18 mouse cellular contexts compared by ENCODE assay signal in genomic region chr13:48161339-48161738, GRCm38 (mm10).
A peak's percentile ranks its signal among the peaks of the same experiment; 100 is the strongest.
DNase-seq lines count a peak whose midpoint lies in the region; ATAC-seq and TF ChIP-seq lines count a peak whose summit lies in the region.
"Had no signal": no experiment of that assay in that cellular context is flagged by ENCODE, and none has a peak within 500 bp of the region (broad histone marks: within the 10 kb centered on the region; RNA-seq: fewer than 3 reads in every experiment).

No protein-coding gene starts in this region.

- 0 out of 2 replicates have a peak overlapping the region, but pooled peaks have one; percentile 13 for H3K9ac ChIP-seq in forebrain, embryonic 14.5 days (ENCODE audit: low read length)
- no peak overlapping the region; the same call in 1 of the 2 replicates for H3K9ac ChIP-seq in hindbrain, embryonic 16.5 days (ENCODE audit: low read depth, low read length)
- peak overlapping the region; percentile 39; the same call in 1 of the 2 replicates for H3K9ac ChIP-seq in midbrain, postnatal 0 days (replicated peaks; ENCODE audit: low read length, poor library complexity, severe bottlenecking)
- H3K9ac ChIP-seq in kidney, embryonic 16.5 days (replicated peaks; ENCODE audit: low read length), result no peak overlapping the region
- H3K9ac ChIP-seq: heart, embryonic 12.5 days; limb, embryonic 12.5 days had no signal

- WGBS in forebrain, embryonic 14.5 days, result 5% methylated on average over 9 of the region's 9 CpGs
- 14% methylated on average over 9 of the region's 9 CpGs for WGBS in hindbrain, embryonic 16.5 days
- 19% methylated on average over 9 of the region's 9 CpGs for WGBS in midbrain, postnatal 0 days
- 66% methylated on average over 9 of the region's 9 CpGs for WGBS in kidney, embryonic 16.5 days

- DNase-seq in embryo, embryonic 10.5 days (ENCODE audit: low spot score), result peak; percentile 60
- peak; percentile 85 for DNase-seq in forebrain, embryonic 14.5 days (ENCODE audit: low spot score)
- DNase-seq in midbrain, postnatal 0 days (ENCODE audit: low spot score), result peak; percentile 27
- no peak for DNase-seq in c-Kit-positive CD71-positive TER-119-positive erythroid progenitor cells, embryonic 14.5 days (ENCODE audit: low spot score)
- no peak for DNase-seq in layer of hippocampus, postnatal 14 days (ENCODE audit: low spot score in 2 of 2)
- DNase-seq: adrenal gland, postnatal 36 days; cerebellum, adult 11 months; heart, postnatal 4 days; kidney, adult 8-10 months; right cerebral cortex, adult 18-20 months; spleen, adult 18-20 months had no signal

- no peaks in the 10 kb centered on the region for H3K27me3 ChIP-seq in forebrain, embryonic 14.5 days (replicated peaks; ENCODE audit: control insufficient read depth, insufficient read depth, low read length)
- H3K27me3 ChIP-seq in hindbrain, embryonic 16.5 days (replicated peaks; ENCODE audit: control insufficient read depth, insufficient read depth, low read length), result no peaks in the 10 kb centered on the region
- no peaks in the 10 kb centered on the region for H3K27me3 ChIP-seq in midbrain, postnatal 0 days (ENCODE audit: insufficient read depth, low read length)
- no peaks in the 10 kb centered on the region for H3K27me3 ChIP-seq in kidney, embryonic 16.5 days (ENCODE audit: insufficient read depth, low read length)
- H3K27me3 ChIP-seq: heart, embryonic 12.5 days; limb, embryonic 12.5 days had no signal

- H3K4me3 ChIP-seq in forebrain, embryonic 14.5 days (ENCODE audit: low read depth, low read length), result no peak overlapping the region
- H3K4me3 ChIP-seq in hindbrain, embryonic 16.5 days (ENCODE audit: low read length), result peak overlapping the region; percentile 4; the same call in 1 of the 2 replicates
- H3K4me3 ChIP-seq in midbrain, postnatal 0 days (ENCODE audit: low read depth, low read length), result 0 out of 2 replicates have a peak overlapping the region, but pooled peaks have one; percentile 3
- H3K4me3 ChIP-seq in kidney, embryonic 16.5 days (ENCODE audit: low read length), result no peak overlapping the region
- H3K4me3 ChIP-seq: heart, embryonic 12.5 days; left cerebral cortex, adult 2 months; limb, embryonic 12.5 days; myocyte had no signal

- peak; percentile 85 for ATAC-seq in forebrain, embryonic 14.5 days
- peak; percentile 56; the same call in 1 of the 2 replicates for ATAC-seq in hindbrain, embryonic 16.5 days
- no peak for ATAC-seq in midbrain, postnatal 0 days (ENCODE audit: low FRiP score)
- ATAC-seq in megakaryocyte-erythroid progenitor cell, adult 5-6 weeks (replicated peaks; ENCODE audit: low FRiP score, low TSS enrichment, poor library complexity, severe bottlenecking), result no peak
- no peak for ATAC-seq in kidney, embryonic 16.5 days (ENCODE audit: low FRiP score, low TSS enrichment)

- no peak for TF ChIP-seq CTCF in midbrain, postnatal 0 days (IDR thresholded peaks at IDR 0.05)

- H3K4me2 ChIP-seq in forebrain, embryonic 14.5 days (ENCODE audit: low read length), result peak overlapping the region; percentile 38
- H3K4me2 ChIP-seq in hindbrain, embryonic 16.5 days (ENCODE audit: low read length), result peak overlapping the region; percentile 43
- H3K4me2 ChIP-seq in midbrain, postnatal 0 days (ENCODE audit: low read depth, low read length, poor library complexity, severe bottlenecking), result peak overlapping the region; percentile 29
- no peak overlapping the region for H3K4me2 ChIP-seq in kidney, embryonic 16.5 days (replicated peaks; ENCODE audit: low read depth, low read length)
- H3K4me2 ChIP-seq: heart, embryonic 12.5 days; limb, embryonic 12.5 days had no signal

- H3K4me1 ChIP-seq in forebrain, embryonic 14.5 days (ENCODE audit: control insufficient read depth, insufficient read depth, low read length), result peaks cover 18% of the 10 kb centered on the region
- H3K4me1 ChIP-seq in hindbrain, embryonic 16.5 days (ENCODE audit: control insufficient read depth, insufficient read depth, low read depth, low read length), result peaks cover 8% of the 10 kb centered on the region
- H3K4me1 ChIP-seq in midbrain, postnatal 0 days (ENCODE audit: insufficient read depth, low read length), result peaks cover 9% of the 10 kb centered on the region
- H3K4me1 ChIP-seq in kidney, embryonic 16.5 days (ENCODE audit: insufficient read depth, low read length), result no peaks in the 10 kb centered on the region

- no peaks in the 10 kb centered on the region for H3K9me3 ChIP-seq in forebrain, embryonic 14.5 days (replicated peaks; ENCODE audit: control insufficient read depth, low read length)
- H3K9me3 ChIP-seq in hindbrain, embryonic 16.5 days (ENCODE audit: control insufficient read depth, low read length), result no peaks in the 10 kb centered on the region
- no peaks in the 10 kb centered on the region for H3K9me3 ChIP-seq in midbrain, postnatal 0 days (ENCODE audit: low read length)
- no peaks in the 10 kb centered on the region for H3K9me3 ChIP-seq in kidney, embryonic 16.5 days (ENCODE audit: low read length)
- H3K9me3 ChIP-seq: heart, embryonic 12.5 days; limb, embryonic 12.5 days had no signal

- peak overlapping the region; percentile 71 for H3K27ac ChIP-seq in forebrain, embryonic 14.5 days (ENCODE audit: low read depth, low read length)
- H3K27ac ChIP-seq in hindbrain, embryonic 16.5 days (ENCODE audit: low read depth, low read length), result no peak overlapping the region
- no peak overlapping the region for H3K27ac ChIP-seq in midbrain, postnatal 0 days (ENCODE audit: low read depth, low read length)
- H3K27ac ChIP-seq in kidney, embryonic 16.5 days (ENCODE audit: low read length), result no peak overlapping the region
- H3K27ac ChIP-seq: left cerebral cortex, adult 2 months; limb, embryonic 12.5 days had no signal

- H3K36me3 ChIP-seq in forebrain, embryonic 14.5 days (ENCODE audit: control insufficient read depth, insufficient read depth, low read length), result no peaks in the 10 kb centered on the region
- H3K36me3 ChIP-seq in hindbrain, embryonic 16.5 days (ENCODE audit: control insufficient read depth, insufficient read depth, low read length), result no peaks in the 10 kb centered on the region
- H3K36me3 ChIP-seq in midbrain, postnatal 0 days (ENCODE audit: insufficient read depth, low read length), result no peaks in the 10 kb centered on the region
- H3K36me3 ChIP-seq in kidney, embryonic 16.5 days (ENCODE audit: insufficient read depth, low read length), result no peaks in the 10 kb centered on the region
- H3K36me3 ChIP-seq: heart, embryonic 12.5 days; limb, embryonic 12.5 days had no signal

Comparison
In these comparisons a context has a peak if more than half of its experiments do, and no peak if none do; other contexts are left out.
1. DNase-seq: peak in embryo, embryonic 10.5 days (single experiment), forebrain, embryonic 14.5 days (single experiment) and midbrain, postnatal 0 days (single experiment); none in c-Kit-positive CD71-positive TER-119-positive erythroid progenitor cells, embryonic 14.5 days (single experiment) and layer of hippocampus, postnatal 14 days (0 of 2).
2. ATAC-seq: peak in forebrain, embryonic 14.5 days (single experiment) and hindbrain, embryonic 16.5 days (single experiment); none in midbrain, postnatal 0 days (single experiment), megakaryocyte-erythroid progenitor cell, adult 5-6 weeks (single experiment) and kidney, embryonic 16.5 days (single experiment).
3. H3K4me3 ChIP-seq: peak in hindbrain, embryonic 16.5 days (single experiment) and midbrain, postnatal 0 days (single experiment); none in forebrain, embryonic 14.5 days (single experiment) and kidney, embryonic 16.5 days (single experiment).
4. H3K9ac ChIP-seq: peak in forebrain, embryonic 14.5 days (single experiment) and midbrain, postnatal 0 days (single experiment); none in hindbrain, embryonic 16.5 days (single experiment) and kidney, embryonic 16.5 days (single experiment).